Mouse (Mus musculus) myocyte (in vitro differentiated cells): ENCODE measurements at regions not wholly inside any gene's neighbourhood (a gene's known extent, or its start where the extent isn't known, plus 50 kb on each side); places are given as distances from the start of the nearest gene placed in this dataset.

Experiments
- H3K27me3 ChIP-seq: one replicate; pipeline ENCODE4 v1.6.1; 2011; ENCODE audit not compliant: control insufficient read depth, insufficient read depth, insufficient read length
- H3K36me3 ChIP-seq: one replicate; pipeline ENCODE4 v1.6.1; 2011; ENCODE audit not compliant: control insufficient read depth, insufficient read depth
- H3K4me2 ChIP-seq: one replicate; pipeline ENCODE4 v1.6.1; 2011; ENCODE audit warnings: low read depth, control low read depth
- H3K4me3 ChIP-seq: one replicate; pipeline ENCODE4 v1.5.1; 2011; ENCODE audit warnings: mild to moderate bottlenecking, control low read depth, moderate library complexity
- H3K79me2 ChIP-seq: one replicate; pipeline ENCODE4 v1.6.1; 2011; ENCODE audit not compliant: control insufficient read depth, insufficient read depth
- H3ac ChIP-seq: one replicate; pipeline ENCODE4 v1.6.1; 2011; ENCODE audit not compliant: control insufficient read depth, insufficient read length
- CEBPB ChIP-seq: IDR thresholded peaks from 2 replicates; pipeline ENCODE4 v1.6.1; 2011; ENCODE audit warnings: mild to moderate bottlenecking, moderate library complexity; ENCODE audit not compliant: poor library complexity, insufficient read depth, severe bottlenecking
- E2F4 ChIP-seq: IDR thresholded peaks from one replicate; pipeline ENCODE4 v1.6.1; 2011; ENCODE audit warnings: mild to moderate bottlenecking, control low read depth, moderate library complexity; ENCODE audit not compliant: insufficient read depth
- MAX ChIP-seq: IDR thresholded peaks from one replicate; pipeline ENCODE4 v1.6.1; 2011; ENCODE audit warnings: low read depth, mild to moderate bottlenecking, control low read depth
- MYOD1 ChIP-seq, 3 experiments: IDR thresholded peaks; one replicate each; pipeline ENCODE4 v1.6.1; 2011; ENCODE audit warnings: control low read depth in 2 of 3, low read depth in 2 of 3, mild to moderate bottlenecking in 2 of 3, moderate library complexity in 1 of 3; ENCODE audit not compliant: insufficient read length in 2 of 3, control insufficient read depth in 1 of 3
- MYOG ChIP-seq, 3 experiments: IDR thresholded peaks; one replicate each; pipeline ENCODE4 v1.6.1; 2011; ENCODE audit warnings: control low read depth in 2 of 3, low read depth in 2 of 3, mild to moderate bottlenecking in 2 of 3; ENCODE audit not compliant: insufficient read length in 2 of 3, control insufficient read depth in 1 of 3, insufficient read depth in 1 of 3
- POLR2A ChIP-seq: IDR thresholded peaks from one replicate; pipeline ENCODE4 v1.6.1; 2011; ENCODE audit warnings: low read depth, mild to moderate bottlenecking, control low read depth, moderate library complexity; ENCODE audit not compliant: insufficient read length
- POLR2AphosphoS2 ChIP-seq: IDR thresholded peaks from one replicate; pipeline ENCODE4 v1.6.1; 2011; ENCODE audit warnings: low read depth, control low read depth; ENCODE audit not compliant: insufficient read length
- REST ChIP-seq: IDR thresholded peaks from one replicate; pipeline ENCODE4 v1.6.1; 2011; ENCODE audit warnings: mild to moderate bottlenecking, control low read depth, moderate library complexity; ENCODE audit not compliant: insufficient read depth, insufficient read length
- SRF ChIP-seq: IDR thresholded peaks from one replicate; pipeline ENCODE4 v1.6.1; 2011; ENCODE audit warnings: low read depth; ENCODE audit not compliant: control insufficient read depth, insufficient read length
- TCF12 ChIP-seq: IDR thresholded peaks from one replicate; pipeline ENCODE4 v1.6.1; 2011; ENCODE audit warnings: mild to moderate bottlenecking, control low read depth; ENCODE audit not compliant: poor library complexity, insufficient read depth, severe bottlenecking
- TCF3 ChIP-seq: IDR thresholded peaks from one replicate; pipeline ENCODE4 v1.6.1; 2011; ENCODE audit warnings: low read depth, control low read depth; ENCODE audit not compliant: insufficient read length
- USF1 ChIP-seq: IDR thresholded peaks from one replicate; pipeline ENCODE4 v1.6.1; 2011; ENCODE audit warnings: low read depth, mild to moderate bottlenecking, control low read depth, moderate library complexity

- Histone ChIP-seq H3K4me3 (no peak overlapping the region), H3ac (no peak overlapping the region), H3K79me2 (no peaks in the 10 kb centered on the region), H3K36me3 (no peaks in the 10 kb centered on the region), H3K27me3 (no peaks in the 10 kb centered on the region), H3K4me2 (no peak overlapping the region)
- no peak for TF ChIP-seq CEBPB
- TF ChIP-seq REST, result no peak
- no peak for TF ChIP-seq MYOG (IDR thresholded peaks at IDR 0.05; ENCODE audit: control insufficient read depth in 1 of 3, insufficient read depth in 1 of 3, insufficient read length in 2 of 3, low read depth in 2 of 3)
- no peak for TF ChIP-seq POLR2A
- no peak for TF ChIP-seq TCF3
- no peak for TF ChIP-seq TCF12
- TF ChIP-seq MAX, result no peak
- no peak for TF ChIP-seq E2F4
- TF ChIP-seq MYOD1 (IDR thresholded peaks at IDR 0.05; ENCODE audit: control insufficient read depth in 1 of 3, insufficient read length in 2 of 3, low read depth in 2 of 3), result no peak
These were observed 199.4 kb downstream of the Faxc start for GRCm38 (mm10) chr4:22130511-22130910.

- H3K4me2 ChIP-seq, result no peak overlapping the region
- H3K36me3 ChIP-seq, result no peaks in the 10 kb centered on the region
- H3K79me2 ChIP-seq, result no peaks in the 10 kb centered on the region
- no peak overlapping the region for H3ac ChIP-seq
- H3K27me3 ChIP-seq, result no peaks in the 10 kb centered on the region
- TF ChIP-seq MYOG (IDR thresholded peaks at IDR 0.05; ENCODE audit: control insufficient read depth in 1 of 3, insufficient read depth in 1 of 3, insufficient read length in 2 of 3, low read depth in 2 of 3) (no peak), POLR2A (no peak), CEBPB (no peak), SRF (no peak), TCF12 (no peak), POLR2AphosphoS2 (no peak), MAX (no peak)
- H3K4me3 ChIP-seq, result no peak overlapping the region
These were observed 200.9 kb downstream of the Faxc start for GRCm38 (mm10) chr4:22131751-22132736.

GRCm38 (mm10) chr4:22133547-22134495, 202.7 kb downstream of the Faxc start:
- Histone ChIP-seq H3ac (no peak overlapping the region), H3K79me2 (no peaks in the 10 kb centered on the region), H3K27me3 (no peaks in the 10 kb centered on the region), H3K36me3 (no peaks in the 10 kb centered on the region), H3K4me3 (no peak overlapping the region), H3K4me2 (no peak overlapping the region)
- TF ChIP-seq CEBPB (no peak), POLR2AphosphoS2 (no peak), TCF12 (no peak), MYOG (IDR thresholded peaks at IDR 0.05; ENCODE audit: control insufficient read depth in 1 of 3, insufficient read depth in 1 of 3, insufficient read length in 2 of 3, low read depth in 2 of 3) (no peak), TCF3 (no peak), E2F4 (no peak), MAX (no peak), POLR2A (no peak), USF1 (no peak), MYOD1 (IDR thresholded peaks at IDR 0.05; ENCODE audit: control insufficient read depth in 1 of 3, insufficient read length in 2 of 3, low read depth in 2 of 3) (no peak), SRF (no peak), REST (no peak)

- Histone ChIP-seq H3K27me3 (no peaks in the 10 kb centered on the region), H3K4me2 (no peak overlapping the region), H3K36me3 (no peaks in the 10 kb centered on the region), H3K79me2 (no peaks in the 10 kb centered on the region), H3ac (no peak overlapping the region), H3K4me3 (no peak overlapping the region)
- no peak for TF ChIP-seq USF1
- TF ChIP-seq POLR2AphosphoS2, result no peak
These were observed 209.0 kb downstream of the Faxc start for GRCm38 (mm10) chr4:22140122-22140521.
